Mouse (Mus musculus): ENCODE results near the gene Ppfia3. TPM values are rescaled to one million over a fixed set of nuclear protein-coding genes. Genes with fewer than 3 reads are reported as not detected.

Ppfia3 gene
- polyA plus RNA-seq, 1 experiment from 2014 or later: 30.4 TPM

DNA sequence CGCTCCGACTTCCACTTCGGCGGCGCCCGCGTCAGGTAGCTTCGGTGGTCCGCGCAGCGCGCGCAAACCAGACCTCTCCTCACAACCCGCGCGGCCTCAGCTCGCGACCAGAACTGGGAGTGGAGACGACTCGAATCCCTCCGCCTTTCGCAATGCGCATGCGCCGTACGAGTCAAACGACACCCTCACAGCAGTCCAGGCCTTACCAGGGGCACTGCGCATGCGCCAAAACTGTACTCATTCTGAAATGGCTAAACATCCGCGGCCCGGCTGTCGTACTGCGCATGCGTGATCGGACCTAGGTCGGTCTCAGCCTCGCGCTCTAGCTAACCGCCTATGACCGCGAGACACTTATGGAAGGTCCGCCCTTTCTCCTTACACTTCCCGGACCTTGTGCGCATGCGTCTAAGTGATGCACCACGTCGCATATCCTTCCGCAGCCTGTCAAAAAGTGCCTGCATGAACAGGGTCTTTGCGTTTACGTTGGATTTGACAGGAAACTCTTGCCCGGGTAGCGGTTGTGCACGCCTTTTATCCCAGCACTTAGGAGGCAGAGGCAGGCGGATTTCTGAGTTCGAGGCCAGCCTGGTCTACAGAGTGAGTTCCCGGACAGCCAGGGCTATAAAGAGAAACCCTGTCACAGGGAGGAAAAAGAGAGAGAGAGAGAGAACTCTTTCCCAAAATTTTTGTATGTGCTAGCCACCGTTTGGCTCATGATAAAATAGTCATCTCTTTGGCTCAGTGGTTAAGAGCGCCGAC, 28.9 kb upstream of the Ppfia3 start, which contains the start of gene Snrnp70:
Gene Snrnp70, minus strand, starts transcription at position 165 of the 759 bp plus-strand sequence.
- Histone ChIP-seq H3K4me1 (ENCODE audit: control insufficient read depth, insufficient read depth, low read length) (peaks cover 21% of the 10 kb centered on the region), H3K4me3 (ENCODE audit: low read depth, low read length) (peak within 1 kb of the TSS; percentile 58), H3K9me3 (ENCODE audit: control insufficient read depth, low read length) (no peaks in the 10 kb centered on the region), H3K27me3 (ENCODE audit: control insufficient read depth, insufficient read depth, low read length) (no peaks in the 10 kb centered on the region), H3K27ac (ENCODE audit: low read depth, low read length) (peak within 1 kb of the TSS; percentile 91), H3K4me2 (ENCODE audit: low read depth, low read length) (peak within 1 kb of the TSS; percentile 98), H3K36me3 (ENCODE audit: control insufficient read depth, insufficient read depth, low read length) (peaks cover 9% of the 10 kb centered on the region), H3K9ac (replicated peaks; ENCODE audit: low read depth, low read length) (peak within 1 kb of the TSS; percentile 84)
- WGBS: under 1% methylated on average over 60 of the region's 60 CpGs
- ATAC-seq (ENCODE audit: low read depth): peak; percentile 97

DNA sequence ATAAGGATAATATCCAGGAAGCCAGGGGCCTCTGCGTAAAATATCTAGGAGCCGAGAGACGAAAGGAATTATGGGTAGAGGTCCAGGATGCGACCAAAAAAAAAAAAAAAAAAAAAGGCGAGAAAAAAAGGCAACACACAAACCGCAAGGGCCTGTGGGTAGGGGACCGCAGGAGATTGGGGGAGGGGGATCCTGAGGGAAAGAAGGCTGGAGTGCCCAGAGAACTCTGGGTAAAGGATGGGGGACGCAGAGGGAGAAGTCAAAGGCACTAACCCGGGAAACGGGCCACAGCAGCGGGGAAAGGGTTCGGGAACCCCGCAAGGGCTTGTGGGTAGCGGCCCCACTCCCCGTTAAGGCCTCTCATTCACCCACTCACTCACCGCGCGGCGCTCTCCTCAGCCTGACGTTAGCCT, 28.3 kb upstream of the Ppfia3 start:
- 0% methylated on average over 20 of the region's 20 CpGs for WGBS
- Histone ChIP-seq H3K36me3 (ENCODE audit: control insufficient read depth, insufficient read depth, low read length) (peaks cover 13% of the 10 kb centered on the region), H3K4me3 (ENCODE audit: low read depth, low read length) (peak overlapping the region; percentile 58), H3K4me2 (ENCODE audit: low read depth, low read length) (peak overlapping the region; percentile 98), H3K27me3 (ENCODE audit: control insufficient read depth, insufficient read depth, low read length) (no peaks in the 10 kb centered on the region), H3K4me1 (ENCODE audit: control insufficient read depth, insufficient read depth, low read length) (peaks cover 21% of the 10 kb centered on the region), H3K27ac (ENCODE audit: low read depth, low read length) (peak overlapping the region; percentile 91), H3K9ac (replicated peaks; ENCODE audit: low read depth, low read length) (peak overlapping the region; percentile 84), H3K9me3 (ENCODE audit: control insufficient read depth, low read length) (no peaks in the 10 kb centered on the region)
- ATAC-seq (ENCODE audit: low read depth): peak; percentile 80

DNA sequence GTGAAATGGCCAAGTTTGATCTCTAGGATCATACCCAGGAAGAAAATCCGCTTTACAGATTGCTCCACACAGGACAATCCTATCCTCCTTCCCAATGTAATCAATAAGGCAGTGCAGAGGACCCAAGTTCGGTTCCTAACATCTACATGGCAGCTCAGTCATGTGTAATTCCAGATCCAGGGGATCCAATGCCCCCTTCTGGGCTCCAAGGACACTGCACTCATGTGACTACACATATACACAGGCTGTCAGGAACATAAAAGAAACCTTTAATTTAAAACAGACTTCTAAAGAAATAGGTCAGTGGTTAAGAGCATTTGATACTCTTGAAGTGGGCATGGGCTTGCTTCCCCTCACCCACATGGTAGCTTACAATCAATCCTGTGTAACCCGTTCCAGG, 19.3 kb upstream of the Ppfia3 start:
- Histone ChIP-seq H3K9me3 (ENCODE audit: control insufficient read depth, low read length) (no peaks in the 10 kb centered on the region), H3K36me3 (ENCODE audit: control insufficient read depth, insufficient read depth, low read length) (peaks cover 75% of the 10 kb centered on the region), H3K27ac (ENCODE audit: low read depth, low read length) (no peak overlapping the region), H3K4me3 (ENCODE audit: low read depth, low read length) (no peak overlapping the region), H3K4me2 (ENCODE audit: low read depth, low read length) (no peak overlapping the region), H3K4me1 (ENCODE audit: control insufficient read depth, insufficient read depth, low read length) (no peaks in the 10 kb centered on the region), H3K9ac (replicated peaks; ENCODE audit: low read depth, low read length) (no peak overlapping the region), H3K27me3 (ENCODE audit: control insufficient read depth, insufficient read depth, low read length) (no peaks in the 10 kb centered on the region)
- WGBS: 93% methylated on average over 3 of the region's 3 CpGs
- ATAC-seq (ENCODE audit: low read depth): no peak

DNA sequence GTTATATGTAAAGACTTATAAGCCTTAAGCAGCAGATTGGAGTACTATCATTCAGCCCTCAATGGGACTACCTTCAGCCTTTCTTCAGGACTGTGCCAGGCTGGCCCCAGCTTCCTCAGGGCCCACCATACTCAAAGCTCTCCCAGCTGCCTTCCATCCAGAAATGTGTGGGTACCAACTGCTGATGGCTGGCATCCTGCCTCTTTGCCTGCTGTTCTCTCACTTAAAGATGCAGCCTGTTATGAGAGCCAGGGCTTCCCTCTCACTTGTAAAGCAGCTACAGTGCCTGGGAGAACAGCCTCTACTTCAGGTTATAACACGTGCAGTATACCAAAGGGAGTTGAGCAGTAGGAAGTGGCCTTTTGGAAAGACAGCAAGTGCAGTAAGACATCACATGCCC, 9.2 kb upstream of the Ppfia3 start:
- H3K9me3 ChIP-seq (ENCODE audit: control insufficient read depth, low read length): no peaks in the 10 kb centered on the region
- H3K36me3 ChIP-seq (ENCODE audit: control insufficient read depth, insufficient read depth, low read length): peaks cover 66% of the 10 kb centered on the region
- H3K27ac ChIP-seq (ENCODE audit: low read depth, low read length): no peak overlapping the region
- WGBS: 82% methylated on average over 1 of the region's 1 CpGs
- no peak overlapping the region for H3K4me3 ChIP-seq (ENCODE audit: low read depth, low read length)
- no peaks in the 10 kb centered on the region for H3K4me1 ChIP-seq (ENCODE audit: control insufficient read depth, insufficient read depth, low read length)
- no peak for ATAC-seq (ENCODE audit: low read depth)
- H3K9ac ChIP-seq (replicated peaks; ENCODE audit: low read depth, low read length): no peak overlapping the region
- no peaks in the 10 kb centered on the region for H3K27me3 ChIP-seq (ENCODE audit: control insufficient read depth, insufficient read depth, low read length)
- no peak overlapping the region for H3K4me2 ChIP-seq (ENCODE audit: low read depth, low read length)

DNA sequence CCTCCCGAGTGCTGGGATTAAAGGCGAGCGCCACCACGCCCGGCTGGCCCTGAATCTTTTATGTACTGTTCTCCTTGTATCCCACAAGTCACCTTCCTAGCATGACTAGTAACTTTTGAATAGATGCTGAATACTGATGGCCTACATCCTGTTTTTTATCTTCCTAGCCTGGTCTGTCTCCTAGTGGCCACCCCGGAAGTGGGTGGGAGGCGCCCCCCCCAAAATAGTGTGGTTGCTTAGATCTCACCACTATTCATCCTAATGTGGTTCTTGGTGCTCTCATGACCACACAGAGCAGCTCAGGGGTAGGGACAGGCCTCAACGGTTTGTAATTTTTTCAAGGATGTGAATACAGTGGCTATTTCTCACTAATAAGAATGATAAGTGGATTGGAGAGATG, 7.8 kb upstream of the Ppfia3 start:
- H3K4me1 ChIP-seq (ENCODE audit: control insufficient read depth, insufficient read depth, low read length): peaks cover 10% of the 10 kb centered on the region; the same call in 1 of the 2 replicates
- no peak overlapping the region for H3K4me3 ChIP-seq (ENCODE audit: low read depth, low read length)
- H3K27ac ChIP-seq (ENCODE audit: low read depth, low read length): no peak overlapping the region
- H3K27me3 ChIP-seq (ENCODE audit: control insufficient read depth, insufficient read depth, low read length): no peaks in the 10 kb centered on the region
- ATAC-seq (ENCODE audit: low read depth): no peak
- no peak overlapping the region for H3K9ac ChIP-seq (replicated peaks; ENCODE audit: low read depth, low read length)
- H3K9me3 ChIP-seq (ENCODE audit: control insufficient read depth, low read length): no peaks in the 10 kb centered on the region
- peaks cover 52% of the 10 kb centered on the region for H3K36me3 ChIP-seq (ENCODE audit: control insufficient read depth, insufficient read depth, low read length)
- no peak overlapping the region for H3K4me2 ChIP-seq (ENCODE audit: low read depth, low read length)
- 95% methylated on average over 8 of the region's 8 CpGs for WGBS

DNA sequence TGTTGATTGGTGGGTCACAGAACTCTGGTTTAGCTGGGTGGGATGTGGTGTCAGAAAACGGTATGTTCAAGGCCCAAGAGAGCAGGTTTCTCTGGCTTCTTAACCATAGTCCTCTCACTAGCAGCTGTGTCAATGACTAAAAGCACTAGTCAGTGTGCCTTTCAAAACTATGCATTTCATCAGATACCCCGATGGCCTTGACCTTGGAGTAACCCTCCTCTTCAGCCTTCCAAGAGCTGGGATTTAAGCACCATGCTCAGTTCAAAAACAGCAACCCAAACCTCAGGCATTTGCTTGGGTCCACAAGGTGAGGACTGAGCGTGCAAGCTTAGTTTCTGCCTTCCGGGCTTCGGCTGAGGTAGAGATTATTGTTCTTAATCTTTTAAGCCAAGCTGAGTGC, 5.6 kb upstream of the Ppfia3 start:
- Histone ChIP-seq H3K36me3 (ENCODE audit: control insufficient read depth, insufficient read depth, low read length) (peaks cover 31% of the 10 kb centered on the region), H3K4me3 (ENCODE audit: low read depth, low read length) (no peak overlapping the region), H3K27me3 (ENCODE audit: control insufficient read depth, insufficient read depth, low read length) (peaks cover 5% of the 10 kb centered on the region), H3K9me3 (ENCODE audit: control insufficient read depth, low read length) (no peaks in the 10 kb centered on the region), H3K4me2 (ENCODE audit: low read depth, low read length) (no peak overlapping the region), H3K27ac (ENCODE audit: low read depth, low read length) (no peak overlapping the region), H3K9ac (replicated peaks; ENCODE audit: low read depth, low read length) (no peak overlapping the region), H3K4me1 (ENCODE audit: control insufficient read depth, insufficient read depth, low read length) (peaks cover 19% of the 10 kb centered on the region)
- no peak for ATAC-seq (ENCODE audit: low read depth)
- 91% methylated on average over 5 of the region's 5 CpGs for WGBS

DNA sequence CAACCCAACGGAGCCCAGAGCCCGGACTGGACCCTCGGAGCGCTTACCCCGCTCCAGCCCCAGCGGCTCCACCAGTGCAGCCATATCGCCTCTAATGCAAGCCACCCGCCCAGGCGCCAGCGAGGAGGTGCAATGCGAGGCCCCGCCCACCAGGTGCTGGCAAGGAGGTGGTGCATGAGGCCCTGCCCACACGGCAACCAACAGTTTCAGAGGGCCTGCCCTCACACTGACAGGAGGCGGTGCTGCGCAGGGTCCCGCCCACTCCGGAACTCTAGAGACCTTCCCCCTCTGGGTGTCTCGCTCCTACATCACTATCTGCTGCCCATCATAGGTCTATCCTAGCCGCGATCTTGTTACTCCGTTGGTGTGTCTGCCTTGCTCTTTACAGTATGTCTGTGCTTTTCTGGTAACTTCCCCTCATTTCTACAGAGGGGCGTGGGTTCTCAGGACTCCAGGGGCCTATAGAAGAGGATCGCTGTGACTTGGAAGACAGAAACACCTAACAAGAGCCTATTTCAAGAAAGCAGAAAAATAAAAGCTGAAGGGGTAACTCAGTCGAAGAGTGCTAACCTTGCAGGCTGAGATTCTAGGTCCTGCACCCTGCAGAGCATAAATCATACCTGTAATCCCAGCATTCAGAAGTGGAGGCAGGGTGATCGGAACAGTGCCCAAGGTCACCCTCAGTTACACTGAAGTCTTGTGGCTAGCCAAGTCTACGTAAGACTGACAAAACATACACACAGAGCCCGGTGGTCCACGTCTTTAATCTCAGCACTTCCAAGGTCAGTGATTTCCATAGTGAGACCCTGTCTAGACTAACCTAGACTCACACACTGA, 3.9 kb upstream of the Ppfia3 start, which contains the start of gene Lin7b:
Gene Lin7b, minus strand, starts transcription at position 109 of the 837 bp plus-strand sequence.
- H3K9me3 ChIP-seq (ENCODE audit: control insufficient read depth, low read length): no peaks in the 10 kb centered on the region
- peak within 1 kb of the TSS; percentile 79 for H3K4me2 ChIP-seq (ENCODE audit: low read depth, low read length)
- peaks cover 14% of the 10 kb centered on the region for H3K36me3 ChIP-seq (ENCODE audit: control insufficient read depth, insufficient read depth, low read length)
- H3K4me3 ChIP-seq (ENCODE audit: low read depth, low read length): peak within 1 kb of the TSS; percentile 46
- H3K27ac ChIP-seq (ENCODE audit: low read depth, low read length): no peak within 1 kb of the TSS
- peaks cover 5% of the 10 kb centered on the region for H3K27me3 ChIP-seq (ENCODE audit: control insufficient read depth, insufficient read depth, low read length)
- ATAC-seq (ENCODE audit: low read depth): peak; percentile 57
- peaks cover 20% of the 10 kb centered on the region for H3K4me1 ChIP-seq (ENCODE audit: control insufficient read depth, insufficient read depth, low read length)
- peak within 1 kb of the TSS; percentile 46 for H3K9ac ChIP-seq (replicated peaks; ENCODE audit: low read depth, low read length)
- WGBS: 9% methylated on average over 28 of the region's 28 CpGs

DNA sequence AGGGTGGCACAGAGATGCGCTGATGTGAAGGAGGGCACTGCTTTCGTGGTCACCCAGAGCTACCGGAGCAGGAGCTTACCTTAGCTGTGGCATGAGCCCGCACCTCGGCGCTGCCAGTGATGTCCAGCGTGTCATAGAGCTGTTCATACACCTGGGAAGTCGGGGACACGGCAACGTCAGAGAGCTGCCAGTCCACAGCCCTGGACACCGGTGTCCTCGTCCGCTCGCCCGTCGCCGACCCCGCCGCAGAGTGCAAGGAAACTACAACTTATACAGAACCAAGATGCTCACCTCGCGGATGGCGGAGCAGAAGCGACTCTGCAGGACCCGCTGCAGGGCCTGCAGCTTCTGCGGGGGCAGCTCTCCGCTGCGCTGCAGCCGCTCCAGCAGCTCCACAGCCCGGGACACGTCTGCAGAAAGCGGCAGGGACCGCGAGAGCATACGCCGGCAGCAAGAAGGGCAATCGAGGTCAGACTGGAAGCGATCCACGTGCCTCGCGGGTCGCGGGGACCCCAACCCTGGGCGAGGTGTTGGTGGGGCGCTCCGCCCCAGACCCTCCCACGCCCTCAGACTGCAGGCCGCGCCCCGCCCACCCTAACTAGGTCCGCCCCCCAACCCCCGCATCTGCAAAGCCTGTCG, 3.1 kb upstream of the Ppfia3 start:
- H3K27me3 ChIP-seq (ENCODE audit: control insufficient read depth, insufficient read depth, low read length): peaks cover 5% of the 10 kb centered on the region
- no peaks in the 10 kb centered on the region for H3K9me3 ChIP-seq (ENCODE audit: control insufficient read depth, low read length)
- H3K4me1 ChIP-seq (ENCODE audit: control insufficient read depth, insufficient read depth, low read length): peaks cover 27% of the 10 kb centered on the region
- WGBS: 11% methylated on average over 43 of the region's 52 CpGs
- peaks cover 11% of the 10 kb centered on the region; the same call in 1 of the 2 replicates for H3K36me3 ChIP-seq (ENCODE audit: control insufficient read depth, insufficient read depth, low read length)
- no peak; the same call in none of the 2 replicates for ATAC-seq (ENCODE audit: low read depth)
- H3K4me3 ChIP-seq (ENCODE audit: low read depth, low read length): peak overlapping the region; percentile 46
- no peak overlapping the region for H3K27ac ChIP-seq (ENCODE audit: low read depth, low read length)
- peak overlapping the region; percentile 46 for H3K9ac ChIP-seq (replicated peaks; ENCODE audit: low read depth, low read length)
- H3K4me2 ChIP-seq (ENCODE audit: low read depth, low read length): peak overlapping the region; percentile 79

All from neural tube, embryonic 14.5 days (tissue).